Mouse (Mus musculus) NIH3T3 (cell line): ENCODE results near the gene Cldn6.
A peak's percentile ranks its signal among the peaks of the same experiment; 100 is the strongest.

ENCODE experiments used
- DNase-seq: peaks from one replicate; pipeline ENCODE4 v3.0.0-alpha.2; 2012; ENCODE audit warnings: low read depth

The Cldn6 gene

DNA sequence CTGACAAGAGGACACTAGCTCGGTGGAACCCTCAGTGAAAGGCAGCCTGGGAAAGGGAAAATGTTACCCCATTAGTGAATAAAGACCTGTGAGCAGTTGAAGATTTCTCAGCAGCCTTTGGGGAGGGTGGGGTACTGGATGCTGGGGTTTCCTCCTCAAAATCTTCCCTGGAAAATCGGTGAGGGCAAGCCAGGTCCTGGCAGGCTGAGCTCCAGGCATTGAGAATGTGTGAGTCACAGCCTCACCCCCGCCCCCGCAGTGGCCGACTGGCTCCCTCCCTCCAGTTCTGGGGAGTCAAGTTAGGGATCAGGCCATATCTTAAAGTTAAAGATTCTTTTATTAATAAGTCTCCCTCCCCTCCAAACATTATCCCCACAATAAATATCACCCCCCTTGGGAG, 3.9 kb upstream of the Cldn6 start:
- peak; percentile 92 for DNase-seq

DNA sequence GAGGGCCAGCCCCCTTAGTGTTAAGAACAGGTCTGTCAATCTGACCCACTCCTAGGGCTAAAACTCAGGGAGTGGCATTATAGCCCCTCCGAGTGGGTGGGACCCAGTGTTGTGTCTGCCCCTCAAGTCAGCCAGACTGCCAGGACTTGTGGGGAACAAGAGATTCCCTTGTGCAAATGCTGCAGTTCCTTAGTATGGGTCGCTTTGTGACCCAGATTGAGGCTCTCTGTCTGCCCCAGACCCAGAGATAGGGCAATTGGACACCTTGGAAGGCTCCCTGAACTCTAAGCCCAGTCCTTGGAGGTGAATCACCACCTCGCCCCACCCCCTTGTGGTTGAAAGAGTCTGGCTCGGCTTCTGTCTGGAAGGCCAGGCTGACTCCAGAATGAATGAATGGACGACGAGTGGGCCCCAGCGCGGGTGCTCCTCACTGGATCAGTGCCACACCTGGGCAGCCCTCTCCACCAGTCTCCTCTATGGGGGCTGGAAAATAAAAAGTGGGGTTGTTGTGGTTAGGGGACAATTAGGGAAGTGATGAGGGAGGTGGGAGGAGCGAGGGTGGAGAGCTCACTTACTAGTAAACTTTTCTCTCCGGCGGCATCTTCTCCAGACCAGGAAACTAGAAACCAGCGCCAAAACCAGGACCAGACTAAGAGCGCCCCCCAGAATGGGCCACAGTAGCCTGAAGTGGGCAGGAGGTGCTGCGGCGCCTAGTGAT, 3.3 kb upstream of the Cldn6 start:
- peak; percentile 94 for DNase-seq

DNA sequence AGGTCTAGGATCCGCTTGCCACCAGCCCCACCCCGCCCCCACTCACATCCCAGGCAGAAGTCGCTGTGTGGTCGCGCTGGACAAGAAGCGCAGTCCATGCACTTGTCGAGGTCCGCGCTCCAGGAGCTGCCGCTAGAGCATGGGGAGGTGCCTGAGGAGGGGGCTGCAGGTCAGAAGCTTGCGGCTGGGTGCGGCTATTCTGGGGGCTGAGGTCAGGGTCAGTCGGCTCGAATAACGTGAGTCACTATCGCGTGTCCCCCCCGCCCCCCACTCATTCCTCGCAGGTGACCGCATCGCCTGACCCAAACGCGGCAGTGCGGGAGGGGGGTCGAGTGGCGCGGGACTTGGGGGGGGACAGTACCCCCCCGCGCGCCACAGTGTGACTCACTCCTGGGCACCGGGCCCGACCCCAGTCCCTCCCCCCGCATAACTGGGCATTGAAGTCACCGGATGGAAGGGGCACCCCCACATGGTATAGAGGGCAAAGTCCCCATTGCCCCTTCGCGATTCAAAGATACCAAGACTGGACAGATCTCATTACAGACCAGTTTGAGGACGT, 2.5 kb upstream of the Cldn6 start:
- peak; percentile 89 for DNase-seq

DNA sequence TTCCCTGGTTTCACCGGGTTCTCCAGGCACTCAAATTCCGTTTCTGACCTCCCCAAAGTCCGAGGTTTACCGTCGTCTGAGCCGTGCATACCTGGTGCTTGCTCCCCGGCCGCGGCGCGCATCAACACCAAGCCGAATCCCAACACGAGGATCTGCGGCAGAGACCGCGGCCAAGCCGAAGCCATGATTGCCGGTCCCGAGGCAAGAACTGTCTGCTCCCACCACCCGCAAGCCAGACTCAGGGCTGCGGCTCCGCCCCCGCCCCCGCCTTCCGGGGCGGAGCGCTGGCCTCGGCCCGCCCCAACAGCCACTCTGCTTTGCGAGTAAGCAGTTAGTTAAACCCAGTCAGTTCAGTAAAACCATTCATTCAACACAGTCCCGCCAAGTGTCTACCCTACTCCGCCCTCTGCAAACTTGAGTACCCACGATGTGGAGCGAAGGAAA, 1.8 kb upstream of the Cldn6 start, which contains the start of gene Tnfrsf12a:
TSS of gene Tnfrsf12a (minus strand) at position 233 of the 444 bp plus-strand sequence.
- DNase-seq, result peak; percentile 95

DNA sequence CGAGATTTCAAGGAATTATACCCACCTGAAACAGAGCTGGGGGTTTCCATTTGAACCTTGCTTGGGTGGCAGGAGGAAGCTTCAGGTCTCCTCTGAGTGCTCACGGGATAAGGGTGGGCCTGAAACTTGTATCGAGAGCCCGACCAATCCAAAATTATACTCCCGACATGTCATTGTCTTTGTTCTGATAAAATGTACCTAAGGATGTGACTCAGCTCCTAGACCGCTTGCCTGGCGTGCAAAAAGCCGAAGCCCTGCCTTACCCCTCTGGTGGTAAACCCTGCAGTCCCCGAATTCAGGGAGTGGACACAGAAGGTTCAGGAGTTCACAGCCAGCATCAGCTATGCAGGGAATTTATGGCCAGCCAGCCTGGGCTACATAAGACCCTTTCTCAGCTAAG, 1.3 kb downstream of the Cldn6 start:
- no peak for DNase-seq

DNA sequence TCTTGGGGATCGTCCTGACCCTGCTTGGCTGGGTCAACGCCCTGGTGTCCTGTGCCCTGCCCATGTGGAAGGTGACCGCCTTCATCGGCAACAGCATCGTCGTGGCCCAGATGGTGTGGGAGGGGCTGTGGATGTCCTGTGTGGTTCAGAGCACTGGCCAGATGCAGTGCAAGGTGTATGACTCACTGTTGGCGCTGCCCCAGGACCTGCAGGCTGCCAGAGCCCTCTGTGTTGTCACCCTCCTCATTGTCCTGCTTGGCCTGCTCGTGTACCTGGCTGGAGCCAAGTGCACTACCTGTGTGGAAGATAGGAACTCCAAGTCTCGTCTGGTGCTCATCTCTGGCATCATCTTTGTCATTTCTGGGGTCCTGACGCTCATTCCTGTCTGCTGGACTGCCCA, 2.0 kb downstream of the Cldn6 start:
- peak; percentile 69 for DNase-seq

DNA sequence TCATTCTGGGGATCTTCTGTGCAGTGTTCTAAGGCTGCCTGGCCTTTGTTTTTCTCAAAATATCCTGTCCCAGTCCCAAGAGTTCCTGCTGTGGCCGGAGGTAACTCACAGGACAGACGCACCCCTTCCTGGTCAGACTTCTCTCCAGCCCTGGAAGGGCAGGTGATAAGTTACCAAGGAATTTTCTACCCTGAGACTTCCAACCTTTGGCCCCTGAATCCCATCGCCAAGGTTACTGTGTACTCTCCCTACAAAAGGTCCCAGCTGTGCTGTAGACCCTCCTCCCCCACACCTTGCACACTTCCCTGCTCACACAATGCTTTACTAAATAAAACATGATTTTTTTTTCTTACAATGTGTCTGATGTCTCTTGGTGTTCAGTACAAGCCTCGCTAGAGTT, 3.0 kb downstream of the Cldn6 start:
- DNase-seq, result no peak

DNA sequence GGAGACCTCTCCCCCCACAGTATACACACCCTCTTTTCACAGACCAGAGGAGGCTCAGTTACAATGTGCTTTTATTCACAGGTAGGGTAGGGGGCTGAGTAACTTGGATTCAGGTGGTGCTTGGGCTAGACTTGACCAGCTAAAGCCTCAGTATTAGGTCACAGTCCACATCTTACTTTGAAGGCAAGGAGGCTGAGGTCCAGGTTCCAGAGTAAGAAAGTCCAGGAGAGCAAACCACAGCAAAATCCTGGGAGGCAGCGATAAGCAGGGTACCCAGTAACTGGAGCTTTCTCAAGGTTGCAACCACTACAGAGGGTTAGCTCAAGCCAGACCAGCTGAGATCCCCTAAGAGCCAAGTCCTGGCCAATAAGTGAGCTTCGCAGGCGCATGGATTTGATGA, 3.5 kb downstream of the Cldn6 start:
- no peak for DNase-seq

DNA sequence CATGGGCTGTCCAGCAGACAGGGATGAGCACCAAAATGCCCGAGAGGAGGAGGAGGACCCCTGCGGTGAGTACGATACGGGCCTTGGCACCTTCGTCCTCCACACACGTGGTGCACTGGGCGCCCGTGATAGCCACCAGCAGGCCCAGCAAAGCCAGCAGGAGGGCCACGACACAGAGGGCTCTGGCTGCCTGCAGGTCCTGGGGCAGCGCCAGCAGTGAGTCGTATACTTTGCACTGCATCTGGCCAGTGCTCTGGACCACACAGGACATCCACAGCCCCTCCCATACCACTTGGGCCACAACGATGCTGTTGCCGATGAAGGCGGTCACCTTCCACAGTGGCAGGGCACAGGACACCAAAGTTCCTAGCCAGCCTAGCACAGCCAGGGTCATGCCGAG, 4.2 kb downstream of the Cldn6 start:
- peak; percentile 82 for DNase-seq

DNA sequence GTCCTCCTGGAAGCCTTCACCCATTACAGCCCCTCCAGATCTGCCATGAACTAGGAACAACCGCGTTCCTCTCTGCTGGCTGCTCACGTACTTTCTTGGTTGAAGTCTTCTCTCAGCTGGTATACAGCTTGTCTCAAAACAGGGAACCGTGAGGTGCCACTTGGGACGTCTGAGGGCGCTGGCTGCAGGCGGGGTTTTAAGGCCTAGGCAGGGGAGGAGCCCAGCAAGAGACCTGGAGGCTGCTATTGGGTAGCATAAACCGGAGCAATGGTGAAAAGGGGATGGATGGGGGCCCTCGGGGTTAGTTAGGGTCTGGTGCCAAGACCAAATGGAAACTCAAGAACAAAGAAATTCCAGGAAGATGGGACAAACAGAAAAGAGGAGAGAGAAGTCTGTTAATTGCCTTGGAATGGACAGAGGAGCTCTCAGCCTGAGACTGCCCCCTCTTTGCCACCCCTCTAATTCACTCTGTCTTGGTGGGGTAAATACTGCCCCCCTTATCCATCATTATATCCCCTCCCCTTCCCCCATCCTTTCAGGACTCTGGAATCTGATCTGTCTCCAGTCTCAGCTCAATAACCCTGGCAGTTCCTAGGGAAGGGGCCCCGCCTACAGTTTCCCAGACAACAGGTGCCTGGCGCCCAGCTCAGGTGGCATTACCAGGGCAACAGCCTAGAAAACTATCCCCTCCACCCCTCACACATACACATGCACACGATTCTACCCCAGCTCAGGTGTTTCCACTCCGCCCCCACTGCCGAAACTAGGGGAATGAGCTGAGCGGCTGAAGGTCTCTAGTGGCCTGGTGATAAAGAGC, 5.0 kb downstream of the Cldn6 start, which contains the start of gene Cldn9:
TSS of gene Cldn9 (minus strand) at position 171 of the 817 bp plus-strand sequence.
- no peak for DNase-seq

DNA sequence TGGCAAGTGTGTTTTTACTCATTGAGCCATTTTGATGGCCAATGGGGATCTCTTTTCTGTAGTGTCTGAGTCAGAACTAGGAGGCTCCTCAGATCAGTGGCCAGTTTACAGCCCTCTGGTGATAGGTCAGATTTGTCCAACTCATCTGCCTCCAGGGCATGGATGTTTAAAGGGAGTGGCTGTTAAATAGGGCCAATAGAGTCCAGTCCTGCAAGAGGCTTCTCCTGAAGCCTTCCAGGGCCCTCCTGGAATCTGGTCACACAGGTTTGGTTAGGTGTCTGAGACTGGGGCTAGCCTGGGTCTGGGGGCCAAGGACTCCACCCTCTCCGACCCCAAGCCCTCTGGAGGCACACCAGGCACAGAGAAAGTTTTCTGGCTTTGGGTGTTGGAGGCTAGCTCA, 15.4 kb downstream of the Cldn6 start:
- peak; percentile 66 for DNase-seq

DNA sequence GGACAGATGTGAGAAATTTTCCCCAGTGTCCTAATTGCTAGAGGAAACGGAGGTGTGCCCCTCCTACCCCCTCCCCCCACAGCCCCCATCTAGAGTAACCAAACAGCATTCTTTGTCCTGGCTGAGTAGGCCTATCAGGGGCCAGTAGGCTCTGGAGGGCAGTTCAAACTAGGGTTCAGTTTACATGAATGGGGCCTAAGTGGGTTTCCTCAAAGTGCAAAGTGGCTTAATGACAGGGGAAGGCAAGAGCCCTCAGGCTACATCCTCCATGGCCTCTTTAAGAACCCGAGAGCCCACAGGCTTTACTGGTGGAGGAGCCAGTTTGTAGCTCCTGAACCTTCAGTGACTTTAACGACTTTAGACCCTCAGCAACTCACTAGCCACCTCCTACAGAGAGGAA, 16.8 kb downstream of the Cldn6 start:
- no peak for DNase-seq

DNA sequence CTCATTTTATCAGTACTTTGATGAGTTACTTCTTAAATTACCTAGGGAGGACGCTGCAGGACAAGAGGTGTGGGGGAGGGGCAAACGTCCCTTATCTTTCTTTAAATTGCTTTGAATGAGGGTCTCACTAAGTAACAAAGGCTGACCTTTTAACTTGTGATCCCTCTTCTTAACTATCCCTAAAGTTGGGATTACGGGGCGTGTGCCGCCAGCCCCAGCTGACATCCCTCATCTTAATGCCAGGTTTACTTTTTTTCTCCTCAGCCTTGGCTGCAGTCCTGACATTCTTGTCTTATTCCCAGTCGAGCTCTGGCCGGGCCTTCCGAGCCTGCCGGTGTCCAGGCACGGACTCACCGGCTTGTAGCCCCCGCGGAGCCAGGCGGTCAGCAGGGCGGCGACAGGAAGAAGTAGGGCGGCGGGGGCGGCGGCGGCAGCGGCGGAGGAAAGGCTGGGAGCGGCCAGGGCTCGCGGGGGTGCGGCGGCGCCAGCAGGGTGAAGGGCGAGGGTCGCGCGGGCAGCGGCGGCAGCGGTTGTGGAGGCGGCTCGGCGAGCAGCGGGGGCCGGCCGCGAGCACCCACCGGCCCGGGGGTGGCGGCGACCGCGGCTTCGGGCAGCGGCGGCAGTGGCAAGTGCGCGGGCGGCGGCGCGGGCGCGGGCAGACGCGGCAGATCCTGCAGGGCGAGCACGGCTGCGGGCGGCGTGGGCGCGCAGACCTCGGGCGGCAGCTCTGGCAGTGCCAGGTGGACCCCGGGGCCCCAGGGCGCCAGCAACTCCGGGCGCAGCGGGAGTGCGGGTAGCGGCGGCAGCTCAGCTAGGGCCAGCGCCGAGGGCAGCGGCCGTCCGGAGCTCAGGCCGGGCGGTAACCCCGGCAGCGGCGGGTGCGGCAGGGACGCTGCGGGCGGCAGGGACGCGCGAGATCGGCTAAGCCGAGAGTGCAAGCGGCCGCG, 20.4 kb downstream of the Cldn6 start:
- DNase-seq, result peak; percentile 70

DNA sequence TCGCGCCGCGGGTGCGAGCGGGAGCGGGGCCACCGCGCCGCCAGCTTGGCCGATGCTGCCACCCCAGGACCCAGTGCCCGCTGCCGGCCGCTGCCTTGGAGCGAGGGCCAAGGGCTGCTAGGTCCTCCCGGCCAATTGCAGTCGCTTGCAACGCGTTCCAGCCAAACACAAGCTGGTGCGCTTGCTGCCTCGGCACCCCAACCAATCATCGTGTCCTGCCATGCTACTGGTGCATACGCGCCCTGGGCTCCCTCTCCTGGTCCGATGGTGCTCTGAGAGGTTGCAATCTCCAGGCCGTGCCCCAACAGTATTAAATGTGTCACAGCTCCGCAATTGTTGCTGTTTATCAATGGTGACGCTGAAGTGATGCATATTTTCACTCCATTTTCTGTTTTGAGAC, 21.0 kb downstream of the Cldn6 start:
- DNase-seq, result peak; percentile 96

DNA sequence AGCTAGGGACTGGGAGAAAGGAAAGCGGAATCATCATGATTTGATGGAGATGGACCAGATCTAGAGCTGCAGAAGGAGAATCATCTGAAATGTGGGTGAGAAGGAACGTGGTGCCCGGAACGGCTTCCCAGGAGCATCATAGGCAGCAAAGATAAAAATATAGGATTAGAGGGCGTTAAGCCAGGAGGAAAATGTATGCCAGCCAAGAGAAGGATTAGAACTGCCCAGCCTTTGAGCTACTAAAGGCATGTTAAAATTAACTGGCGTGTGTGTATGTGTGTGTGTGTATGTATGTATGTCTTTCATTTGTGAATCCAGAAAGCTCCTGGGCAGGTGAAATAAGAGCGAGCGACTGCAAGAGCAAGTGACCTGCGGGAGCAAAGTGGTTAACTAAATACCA, 24.3 kb downstream of the Cldn6 start:
- DNase-seq, result no peak

DNA sequence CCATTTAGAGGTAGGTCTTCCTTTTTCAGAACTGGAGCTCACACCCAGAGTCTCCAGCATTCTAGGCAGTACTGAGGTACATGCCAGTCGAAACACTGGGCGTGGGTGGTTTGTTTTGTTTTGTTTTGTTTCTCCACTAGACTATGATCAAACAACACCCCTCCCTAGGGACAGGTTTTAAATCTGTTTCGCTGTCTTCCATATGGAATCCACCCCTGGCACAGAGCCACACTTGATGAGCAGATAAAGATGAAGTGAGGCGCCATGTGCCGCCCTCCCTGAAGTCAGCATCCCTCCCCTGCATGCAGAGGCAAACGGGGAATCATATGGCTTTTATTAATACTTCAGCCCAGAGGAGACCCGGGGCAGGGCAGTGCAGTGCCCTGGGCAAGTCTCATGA, 25.7 kb downstream of the Cldn6 start:
- DNase-seq, result peak; percentile 76

DNA sequence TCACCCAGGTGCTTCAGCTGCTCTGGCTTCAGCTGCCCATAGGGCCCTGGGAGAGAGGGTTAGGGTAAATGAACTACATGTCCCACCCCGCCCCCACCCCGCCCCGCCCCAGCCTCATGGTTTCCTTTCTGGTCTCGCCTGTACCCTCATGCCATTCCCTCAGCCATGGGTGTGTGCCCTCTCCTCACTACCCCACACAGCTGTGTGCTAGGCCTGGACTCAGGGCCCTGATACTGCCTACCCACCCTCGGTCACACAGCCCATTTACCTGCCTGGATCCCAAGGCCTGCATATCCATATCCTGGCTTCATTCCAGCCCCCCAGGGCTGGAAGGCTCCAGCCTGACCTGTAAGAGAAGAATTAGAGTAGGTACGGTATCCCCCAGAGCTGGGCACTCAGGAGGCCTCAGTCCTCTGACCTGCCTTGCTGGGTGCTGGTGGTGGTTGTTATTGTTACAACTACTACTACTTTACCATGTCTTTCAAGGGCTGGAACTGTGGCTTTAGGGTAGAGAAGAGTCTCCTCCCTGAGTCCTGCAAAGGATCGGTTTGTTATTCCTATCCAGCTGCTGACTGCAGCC, 26.6 kb downstream of the Cldn6 start:
- no peak for DNase-seq

DNA sequence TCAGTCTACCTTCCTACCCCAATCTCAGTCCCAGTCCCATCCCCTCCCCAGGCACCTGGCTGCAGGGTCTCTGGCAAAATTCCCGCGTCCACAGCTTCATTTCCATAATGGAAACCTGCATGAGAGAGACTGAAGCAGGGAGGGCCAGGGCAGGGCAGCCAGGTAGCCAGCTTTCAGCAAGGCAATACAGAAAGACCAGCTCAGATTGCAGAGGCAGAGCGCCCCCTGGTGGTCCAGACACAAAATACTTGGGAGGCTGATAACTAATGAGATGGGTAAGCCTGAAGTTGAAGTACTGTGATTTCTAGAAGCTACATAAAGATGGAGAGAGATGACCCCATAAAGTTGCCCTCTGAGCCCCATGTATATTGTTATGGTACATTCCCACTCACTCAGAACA, 27.2 kb downstream of the Cldn6 start:
- DNase-seq, result peak; percentile 90

DNA sequence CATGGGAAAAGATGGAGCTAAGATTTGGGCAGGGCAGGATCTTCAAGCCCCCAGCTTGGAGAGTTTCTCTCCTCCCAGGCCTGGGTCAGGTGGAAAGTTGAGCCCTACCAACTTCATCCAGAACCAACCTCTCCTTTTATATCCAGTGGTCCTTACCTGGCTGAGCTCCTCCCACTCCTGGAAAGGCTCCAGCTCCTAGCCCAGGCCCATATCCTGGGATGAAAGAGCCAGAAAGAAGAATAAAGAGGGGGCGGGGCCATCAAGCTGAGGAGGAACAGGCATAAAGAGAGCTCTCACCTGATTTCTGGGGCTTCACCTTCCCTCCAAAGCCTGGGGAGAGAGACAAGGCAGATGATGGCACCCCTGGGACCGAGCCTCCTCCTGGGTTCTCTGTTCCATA, 38.0 kb downstream of the Cldn6 start:
- DNase-seq, result no peak

DNA sequence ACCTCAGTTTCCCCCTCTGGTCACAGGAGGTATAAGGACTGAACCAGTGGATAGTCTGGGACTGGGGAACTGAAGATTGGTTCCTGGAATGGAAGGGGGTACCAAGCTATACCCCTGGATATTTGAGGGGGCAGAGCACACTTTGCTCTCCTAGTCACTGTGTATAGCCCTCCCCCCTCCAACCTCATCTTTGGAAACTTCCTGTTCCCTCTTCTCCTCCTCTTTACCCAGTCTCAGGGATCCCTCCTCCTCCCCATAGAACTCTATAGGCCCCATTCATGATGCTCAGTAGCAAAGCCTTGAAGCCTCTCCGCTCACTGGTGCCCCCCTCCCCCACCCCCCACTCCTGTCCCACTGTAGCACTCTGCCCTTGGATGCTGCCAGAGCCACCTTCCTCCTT, 40.4 kb downstream of the Cldn6 start:
- no peak for DNase-seq

DNA sequence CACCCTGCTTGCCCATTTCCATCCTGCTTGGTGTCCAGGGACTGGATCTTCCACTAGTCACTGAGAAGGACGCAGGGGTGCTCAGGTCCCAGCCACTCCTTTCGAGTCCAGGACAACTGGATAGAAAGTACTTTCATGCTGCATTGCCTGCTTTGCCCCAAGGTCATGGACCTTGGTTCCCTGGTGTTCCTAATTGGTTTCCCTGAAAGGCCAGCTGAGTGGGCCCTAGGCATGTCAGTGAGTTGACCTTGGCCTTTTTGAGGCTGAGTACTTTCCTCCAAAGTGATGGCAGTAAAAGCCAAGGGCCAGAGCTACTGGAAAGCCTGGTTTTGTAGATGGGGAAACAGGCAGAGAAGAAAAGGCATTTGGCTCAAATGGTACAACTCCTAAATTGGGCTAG, 42.8 kb downstream of the Cldn6 start:
- no peak for DNase-seq
